Mouse (Mus musculus) spleen, adult 2 months (tissue): ENCODE measurements at regions not wholly inside any gene's neighbourhood (a gene's known extent, or its start where the extent isn't known, plus 50 kb on each side); places are given as distances from the start of the nearest gene placed in this dataset.

Experiments used
- DNase-seq, 2 experiments: peaks; one replicate each; pipeline versions ENCODE4 v3.0.0 to v3.0.0-alpha.2; 2012 to 2021; ENCODE audit warnings: low spot score in 2 of 2, low read depth in 1 of 2
- H3K27ac ChIP-seq: fragments of 200-500 bp; 2 replicates; pipeline ENCODE4 v1.5.1; 2012; ENCODE audit warnings: low read length, inconsistent platforms; ENCODE audit not compliant: insufficient read depth
- H3K27me3 ChIP-seq: fragments of 200-500 bp; 2 replicates; pipeline ENCODE4 v1.6.1; 2012; ENCODE audit warnings: mild to moderate bottlenecking, moderate library complexity, low read length, inconsistent platforms; ENCODE audit not compliant: control insufficient read depth, insufficient read depth
- H3K36me3 ChIP-seq: fragments of 200-500 bp; 2 replicates; pipeline ENCODE4 v1.6.1; 2012; ENCODE audit warnings: mild to moderate bottlenecking, low read length, inconsistent platforms; ENCODE audit not compliant: control insufficient read depth, insufficient read depth
- H3K4me1 ChIP-seq: fragments of 200-500 bp; 2 replicates; pipeline ENCODE4 v1.6.1; 2011; ENCODE audit warnings: inconsistent platforms; ENCODE audit not compliant: control insufficient read depth, insufficient read depth, insufficient read length
- H3K4me3 ChIP-seq: fragments of 200-500 bp; 2 replicates; pipeline ENCODE4 v1.5.1; 2011; ENCODE audit warnings: mild to moderate bottlenecking, inconsistent platforms; ENCODE audit not compliant: insufficient read depth, insufficient read length; ENCODE audit errors: extremely low read depth
- CTCF ChIP-seq: fragments of 200-500 bp; IDR thresholded peaks from 2 replicates; pipeline ENCODE4 v1.5.1; 2011; ENCODE audit warnings: mild to moderate bottlenecking, inconsistent platforms; ENCODE audit not compliant: insufficient read depth, insufficient read length, insufficient replicate concordance; ENCODE audit errors: extremely low read depth
- POLR2A ChIP-seq: fragments of 200-500 bp; IDR thresholded peaks from 2 replicates; pipeline ENCODE4 v1.6.1; 2011; ENCODE audit warnings: low read depth, low read length, inconsistent platforms
- WGBS: fragments of 180-500 bp; shearing (Covaris S2); methylation state at CpG from one replicate; pipeline ENCODE4 v1.1.7; 2018; 5-methylcytosine and 5-hydroxymethylcytosine counted together

DNA sequence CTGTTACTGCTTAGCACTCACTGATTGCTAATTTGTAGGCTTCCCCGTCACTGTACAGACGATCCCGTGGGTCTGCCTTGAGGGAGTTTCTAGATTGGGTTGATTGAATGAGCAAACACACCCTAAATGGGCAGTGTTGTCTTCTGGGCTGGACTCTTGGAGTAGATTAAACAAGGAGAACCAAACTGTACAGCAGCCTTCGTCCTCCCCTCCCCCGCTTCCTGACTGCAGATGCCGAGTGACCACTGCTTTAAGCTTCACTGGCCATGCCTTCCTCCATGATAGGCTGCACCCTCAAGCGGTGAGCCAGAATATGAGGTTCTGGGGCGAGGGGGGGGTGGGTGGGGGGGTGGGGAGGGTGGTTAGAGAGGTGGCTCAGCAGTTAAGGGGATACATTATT, 201.5 kb upstream of the Zfp64 start:
- WGBS = 35% methylated on average over 8 of the region's 8 CpGs
- Histone ChIP-seq H3K27ac (no peak overlapping the region), H3K4me3 (no peak overlapping the region), H3K4me1 (no peaks in the 10 kb centered on the region; the same call in 1 of the 2 replicates), H3K27me3 (no peaks in the 10 kb centered on the region), H3K36me3 (no peaks in the 10 kb centered on the region)
- no peak for DNase-seq
- TF ChIP-seq CTCF (no peak), POLR2A (no peak)

DNA sequence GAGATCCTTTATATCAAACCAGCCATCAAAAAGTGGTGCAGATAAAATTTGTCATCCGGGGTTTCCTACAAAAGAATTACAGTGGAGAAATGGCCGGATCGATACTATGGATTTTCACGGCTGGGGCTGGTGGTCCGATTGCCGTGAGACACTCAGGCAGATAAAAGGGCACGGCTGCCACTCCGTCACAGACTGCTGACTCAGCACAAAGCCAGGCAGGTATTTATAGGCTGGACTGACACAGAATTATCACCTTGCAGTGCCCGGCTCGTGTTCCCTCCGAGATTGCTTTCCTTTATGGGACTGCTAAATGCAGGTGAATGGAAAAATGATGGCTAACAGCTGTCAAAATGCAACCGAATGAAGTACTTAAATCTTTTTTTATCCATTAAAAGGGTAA, 199.5 kb upstream of the Zfp64 start:
- no peaks in the 10 kb centered on the region; the same call in 1 of the 2 replicates for H3K4me1 ChIP-seq
- no peak for DNase-seq
- no peak for TF ChIP-seq CTCF
- TF ChIP-seq POLR2A = no peak
- H3K27me3 ChIP-seq = no peaks in the 10 kb centered on the region
- H3K4me3 ChIP-seq = no peak overlapping the region
- no peak overlapping the region for H3K27ac ChIP-seq
- WGBS = 89% methylated on average over 12 of the region's 12 CpGs
- no peaks in the 10 kb centered on the region for H3K36me3 ChIP-seq

DNA sequence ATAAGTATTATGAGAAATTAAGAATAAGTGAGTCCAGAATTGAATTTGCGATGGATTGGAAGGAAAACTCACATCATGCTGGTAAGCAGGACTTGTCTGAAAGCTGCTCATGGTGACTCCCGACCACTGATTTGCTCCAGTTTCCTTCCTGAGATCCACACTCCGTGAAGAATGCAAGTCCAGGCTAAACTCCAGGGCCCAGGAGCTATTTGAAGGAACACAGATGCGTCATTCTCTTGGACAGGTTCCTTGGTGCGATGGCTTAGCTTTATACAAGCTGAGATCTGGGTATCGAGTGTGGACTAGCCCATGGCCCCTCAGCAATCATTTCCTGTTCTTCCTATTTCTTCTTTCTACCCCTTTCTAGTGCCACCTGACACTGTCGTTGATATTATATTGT, 192.3 kb upstream of the Zfp64 start:
- DNase-seq = no peak
- Histone ChIP-seq H3K27me3 (no peaks in the 10 kb centered on the region), H3K4me1 (no peaks in the 10 kb centered on the region), H3K27ac (no peak overlapping the region), H3K4me3 (no peak overlapping the region), H3K36me3 (no peaks in the 10 kb centered on the region)
- no peak for TF ChIP-seq POLR2A
- no peak for TF ChIP-seq CTCF
- WGBS = 77% methylated on average over 7 of the region's 7 CpGs

DNA sequence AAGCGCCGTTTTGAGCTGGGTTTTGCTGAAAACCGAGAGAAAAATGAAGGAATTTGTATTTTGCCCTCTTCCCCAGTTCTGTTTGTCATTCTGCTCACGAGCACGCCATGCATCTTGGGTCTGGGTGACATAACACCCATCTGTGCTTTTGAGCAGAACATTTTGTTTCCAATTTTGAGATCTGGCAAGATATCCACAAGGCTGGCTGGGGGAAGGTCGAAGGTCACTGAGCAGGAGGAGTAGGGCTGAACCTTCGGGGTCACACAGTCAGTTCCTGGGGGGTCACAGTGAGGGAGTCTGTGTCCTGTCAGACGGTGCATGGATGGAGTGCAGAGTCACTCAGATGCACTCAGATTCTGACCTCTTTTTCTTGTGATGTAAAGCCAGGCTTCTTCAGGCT, 186.8 kb upstream of the Zfp64 start:
- no peaks in the 10 kb centered on the region for H3K27me3 ChIP-seq
- H3K4me1 ChIP-seq = no peaks in the 10 kb centered on the region
- H3K36me3 ChIP-seq = no peaks in the 10 kb centered on the region
- no peak for DNase-seq
- 83% methylated on average over 8 of the region's 8 CpGs for WGBS
- TF ChIP-seq CTCF (no peak), POLR2A (no peak)
- no peak overlapping the region for H3K27ac ChIP-seq
- H3K4me3 ChIP-seq = no peak overlapping the region

DNA sequence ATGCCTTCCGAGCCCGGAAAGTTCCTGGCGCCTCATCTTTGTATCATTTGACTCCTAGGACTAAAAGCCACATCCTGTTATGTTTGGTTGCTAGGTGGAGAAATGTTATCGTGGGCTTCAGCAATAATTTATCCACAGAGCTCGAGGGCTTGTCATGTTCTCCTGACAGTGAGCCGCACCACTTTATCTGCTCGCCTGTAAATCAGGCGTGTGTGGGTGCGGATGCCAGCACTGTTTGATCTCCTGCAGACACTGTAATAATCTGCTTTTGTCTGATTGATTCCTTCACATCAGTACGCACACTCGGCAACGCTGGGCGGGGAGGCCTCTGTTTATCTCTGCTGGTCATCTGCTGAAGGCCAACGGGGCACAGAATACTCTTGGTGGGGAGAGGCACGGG, 178.5 kb upstream of the Zfp64 start:
- no peak overlapping the region for H3K27ac ChIP-seq
- WGBS = 53% methylated on average over 15 of the region's 15 CpGs
- no peak for DNase-seq
- H3K27me3 ChIP-seq = no peaks in the 10 kb centered on the region
- H3K4me3 ChIP-seq = no peak overlapping the region
- H3K36me3 ChIP-seq = no peaks in the 10 kb centered on the region
- H3K4me1 ChIP-seq = no peaks in the 10 kb centered on the region
- TF ChIP-seq CTCF (no peak), POLR2A (no peak)

DNA sequence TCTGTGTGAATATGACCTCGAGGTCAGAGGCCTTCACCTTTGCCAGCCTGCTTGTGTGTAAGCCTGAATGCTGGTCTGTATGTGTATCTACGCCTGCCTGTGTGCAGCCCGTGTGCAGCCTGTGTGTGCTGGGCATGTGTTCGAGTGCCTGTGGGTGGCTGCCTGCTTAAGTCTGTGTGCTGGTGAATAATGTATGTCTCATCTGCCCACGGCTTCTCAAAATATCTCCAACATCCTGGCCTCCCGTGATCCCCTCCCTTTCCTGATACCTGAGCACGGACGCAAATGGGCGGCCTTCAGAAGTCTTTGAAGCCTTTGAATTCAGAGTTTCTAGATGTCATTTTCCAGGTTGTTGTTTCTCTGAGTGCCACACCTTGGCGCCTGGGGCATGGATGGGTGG, 170.1 kb upstream of the Zfp64 start:
- WGBS = 92% methylated on average over 10 of the region's 10 CpGs

DNA sequence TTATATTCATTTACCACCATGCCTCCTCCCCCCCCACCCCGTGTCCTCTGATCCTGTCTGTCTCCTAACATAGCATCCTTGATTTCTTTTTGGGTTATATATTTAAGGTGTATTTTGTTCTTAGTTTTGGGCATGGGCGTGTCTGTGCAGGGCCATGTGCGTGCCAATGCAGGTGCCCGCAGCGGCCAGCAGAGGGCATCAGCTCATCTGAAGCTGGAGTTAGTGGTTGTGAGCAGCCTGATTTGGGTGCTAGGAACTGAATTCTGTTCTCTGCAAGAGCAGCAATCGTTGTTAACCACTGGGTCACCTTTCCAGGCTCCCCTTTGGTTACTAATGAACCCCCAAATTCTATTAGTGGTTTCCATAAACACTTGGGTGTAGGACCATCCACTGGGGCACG, 167.5 kb upstream of the Zfp64 start:
- H3K4me3 ChIP-seq = no peak overlapping the region
- H3K27ac ChIP-seq = no peak overlapping the region
- no peak for DNase-seq
- TF ChIP-seq CTCF (no peak), POLR2A (no peak)
- WGBS = 88% methylated on average over 7 of the region's 7 CpGs
- no peaks in the 10 kb centered on the region for H3K4me1 ChIP-seq
- H3K27me3 ChIP-seq = no peaks in the 10 kb centered on the region
- no peaks in the 10 kb centered on the region for H3K36me3 ChIP-seq

More for the DNA sequence above, 170.1 kb upstream of the Zfp64 start:
- Histone ChIP-seq H3K4me3 (no peak overlapping the region), H3K4me1 (no peaks in the 10 kb centered on the region), H3K36me3 (no peaks in the 10 kb centered on the region), H3K27ac (no peak overlapping the region), H3K27me3 (no peaks in the 10 kb centered on the region)
- DNase-seq = no peak
- TF ChIP-seq POLR2A (no peak), CTCF (no peak)
